Mouse (Mus musculus): Measurements from ENCODE around the gene Krt12.

Gene Krt12

GRCm38 (mm10) chr11:99422159-99422558 is at the start of gene Krt12:
TSS of gene Krt12 (minus strand) at chr11:99422259.
- no peak for DNase-seq

GRCm38 (mm10) chr11:99469228-99469627 is 47.2 kb upstream of the Krt12 start:
- no peak for DNase-seq

GRCm38 (mm10) chr11:99468566-99468965 is 46.5 kb upstream of the Krt12 start:
- DNase-seq, result no peak

GRCm38 (mm10) chr11:99466316-99466715 is 44.3 kb upstream of the Krt12 start:
- DNase-seq, result no peak

- DNase-seq, result peak; percentile 67 to 80
Observed at GRCm38 (mm10) chr11:99464836-99465235, 42.8 kb upstream of the Krt12 start.

- DNase-seq, result peak; percentile 47 to 62
Observed at GRCm38 (mm10) chr11:99463155-99463554, 41.1 kb upstream of the Krt12 start.

- DNase-seq, result no peak
Observed at GRCm38 (mm10) chr11:99461736-99462135, 39.7 kb upstream of the Krt12 start.

GRCm38 (mm10) chr11:99458887-99459286 is 36.8 kb upstream of the Krt12 start:
- DNase-seq, result no peak

- DNase-seq, result no peak
Observed at GRCm38 (mm10) chr11:99454759-99455158, 32.7 kb upstream of the Krt12 start.

GRCm38 (mm10) chr11:99454044-99454443 is 32.0 kb upstream of the Krt12 start:
- no peak for DNase-seq

GRCm38 (mm10) chr11:99448769-99449168 is 26.7 kb upstream of the Krt12 start:
- no peak for DNase-seq

GRCm38 (mm10) chr11:99441220-99441619 is 19.2 kb upstream of the Krt12 start:
- no peak for DNase-seq

- DNase-seq, result no peak
Observed at GRCm38 (mm10) chr11:99439465-99439864, 17.4 kb upstream of the Krt12 start.

GRCm38 (mm10) chr11:99437972-99438371 is 15.9 kb upstream of the Krt12 start, which contains the start of gene Krt20:
TSS of gene Krt20 (minus strand) at chr11:99438150.
- no peak for DNase-seq

GRCm38 (mm10) chr11:99436625-99437024 is 14.6 kb upstream of the Krt12 start:
- DNase-seq, result no peak

GRCm38 (mm10) chr11:99430670-99431069 is 8.6 kb upstream of the Krt12 start:
- DNase-seq, result peak; percentile 8 to 11

GRCm38 (mm10) chr11:99420586-99420985 is 1.5 kb downstream of the Krt12 start:
- no peak for DNase-seq

GRCm38 (mm10) chr11:99417819-99418218 is 4.2 kb downstream of the Krt12 start:
- no peak for DNase-seq

- DNase-seq, result no peak
Observed at GRCm38 (mm10) chr11:99416902-99417301, 5.2 kb downstream of the Krt12 start.

GRCm38 (mm10) chr11:99414463-99415147 is 7.5 kb downstream of the Krt12 start:
- DNase-seq, result no peak

GRCm38 (mm10) chr11:99413247-99413646 is 8.8 kb downstream of the Krt12 start:
- DNase-seq, result peak in 1 of 2 experiments; percentile 11

- no peak for DNase-seq
Observed at GRCm38 (mm10) chr11:99406186-99406585, 15.9 kb downstream of the Krt12 start.

GRCm38 (mm10) chr11:99399956-99400549 is 22.0 kb downstream of the Krt12 start:
- DNase-seq, result no peak

GRCm38 (mm10) chr11:99398832-99399231 is 23.2 kb downstream of the Krt12 start:
- DNase-seq, result no peak

- no peak for DNase-seq
Observed at GRCm38 (mm10) chr11:99398084-99398483, 24.0 kb downstream of the Krt12 start.
